Mouse (Mus musculus) stomach, embryonic 16.5 days (tissue): Measurements from ENCODE around the gene Psap. TPM values are rescaled to one million over a fixed set of nuclear protein-coding genes. Genes with fewer than 3 reads are reported as not detected.
"Not testable (repeated sequence)": the region's sequence is repeated elsewhere in the genome, so short reads cannot be mapped to it uniquely, and the experiment has no call there.

Source experiments
- ATAC-seq: fragments of 200-750 bp; cut with Nextera tagmentation; 2 replicates; pipeline ENCODE4 v1.8.0; 2017; ENCODE audit warnings: moderate number of reproducible peaks, moderate TSS enrichment; ENCODE audit not compliant: insufficient read depth, low FRiP score
- H3K27ac ChIP-seq: fragments of 300-500 bp; sonication (generic); 2 replicates; pipeline ENCODE4 v1.5.1; 2014; ENCODE audit warnings: low read length
- H3K27me3 ChIP-seq: fragments of 300-500 bp; sonication (generic); 2 replicates; pipeline ENCODE4 v1.6.1; 2014; ENCODE audit warnings: low read length, control low read depth, mixed read lengths; ENCODE audit not compliant: control insufficient read depth, insufficient read depth
- H3K36me3 ChIP-seq: fragments of 300-500 bp; sonication (generic); 2 replicates; pipeline ENCODE4 v1.6.1; 2014; ENCODE audit warnings: low read length; ENCODE audit not compliant: control insufficient read depth, insufficient read depth
- H3K4me1 ChIP-seq: fragments of 300-500 bp; sonication (generic); 2 replicates; pipeline ENCODE4 v1.6.1; 2014; ENCODE audit warnings: low read length, control low read depth, mixed read lengths; ENCODE audit not compliant: control insufficient read depth, insufficient read depth
- H3K4me2 ChIP-seq: fragments of 300-500 bp; sonication (generic); 2 replicates; pipeline ENCODE4 v1.6.1; 2014; ENCODE audit warnings: low read depth, low read length, mixed read lengths
- H3K4me3 ChIP-seq: fragments of 300-500 bp; sonication (generic); replicated peaks from 2 replicates; pipeline ENCODE4 v1.5.1; 2014; ENCODE audit warnings: mild to moderate bottlenecking, low read length
- H3K9ac ChIP-seq: fragments of 300-500 bp; sonication (generic); 2 replicates; pipeline ENCODE4 v1.6.1; 2014; ENCODE audit warnings: low read length
- H3K9me3 ChIP-seq: fragments of 300-500 bp; sonication (generic); replicated peaks from 2 replicates; pipeline ENCODE4 v1.6.1; 2016; ENCODE audit warnings: low read length, control low read depth; ENCODE audit not compliant: control insufficient read depth
- WGBS: fragments of 180-500 bp; shearing (Covaris S2); extraction: QIAGEN DNeasy Blood & Tissue Kit; methylation state at CpG from one replicate; pipeline ENCODE4 v1.1.7; 2014; 5-methylcytosine and 5-hydroxymethylcytosine counted together
- polyA plus RNA-seq: library from polyadenylated mRNA; unstranded; fragments of >200 nt; fragmentation: Nextera tagmentation; extraction: Ambion mirVana; gene quantifications from 2 replicates; pipeline ENCODE4 v1.2.1, GENCODE M21; 2015

Gene Psap
- polyA plus RNA-seq, 1 experiment from 2014 or later, result 194 TPM

GRCm38 (mm10) chr10:60245041-60245440 is 32.4 kb upstream of the Psap start:
- peak; percentile 75; the same call in 1 of the 2 replicates for ATAC-seq
- H3K27ac ChIP-seq, result no peak overlapping the region
- 4% methylated on average over 8 of the region's 8 CpGs for WGBS

GRCm38 (mm10) chr10:60245635-60246034 is 31.8 kb upstream of the Psap start:
- no peaks in the 10 kb centered on the region for H3K4me1 ChIP-seq
- no peaks in the 10 kb centered on the region for H3K27me3 ChIP-seq
- H3K4me2 ChIP-seq, result no peak overlapping the region
- no peak for ATAC-seq
- no peak overlapping the region for H3K27ac ChIP-seq
- no peak overlapping the region for H3K9ac ChIP-seq
- 79% methylated on average over 7 of the region's 7 CpGs for WGBS
- peaks cover 8% of the 10 kb centered on the region; the same call in 1 of the 2 replicates for H3K9me3 ChIP-seq
- no peak overlapping the region for H3K4me3 ChIP-seq
- H3K36me3 ChIP-seq, result no peaks in the 10 kb centered on the region

More at GRCm38 (mm10) chr10:60245041-60245440, 32.4 kb upstream of the Psap start:
- Histone ChIP-seq H3K4me2 (no peak overlapping the region), H3K4me3 (no peak overlapping the region), H3K36me3 (no peaks in the 10 kb centered on the region), H3K4me1 (no peaks in the 10 kb centered on the region), H3K9me3 (peaks cover 8% of the 10 kb centered on the region; the same call in 1 of the 2 replicates), H3K9ac (peak overlapping the region; percentile 43; the same call in 1 of the 2 replicates), H3K27me3 (no peaks in the 10 kb centered on the region)

- H3K4me1 ChIP-seq, result no peaks in the 10 kb centered on the region
- WGBS, result 46% methylated on average over 5 of the region's 5 CpGs
- peaks cover 8% of the 10 kb centered on the region; the same call in 1 of the 2 replicates for H3K9me3 ChIP-seq
- H3K9ac ChIP-seq, result no peak overlapping the region
- H3K27me3 ChIP-seq, result no peaks in the 10 kb centered on the region
- no peak overlapping the region for H3K4me3 ChIP-seq
- no peak overlapping the region for H3K4me2 ChIP-seq
- ATAC-seq, result 0 out of 2 replicates have a peak, but pooled peaks have one; percentile 12
- no peak overlapping the region for H3K27ac ChIP-seq
- H3K36me3 ChIP-seq, result no peaks in the 10 kb centered on the region
These were observed 30.9 kb upstream of the Psap start for GRCm38 (mm10) chr10:60246519-60246918.

GRCm38 (mm10) chr10:60248345-60248744 is 29.1 kb upstream of the Psap start:
- not testable (repeated sequence) for H3K9ac ChIP-seq, H3K27me3 ChIP-seq, H3K27ac ChIP-seq, ATAC-seq, H3K4me3 ChIP-seq, H3K4me1 ChIP-seq, H3K4me2 ChIP-seq, H3K9me3 ChIP-seq, H3K36me3 ChIP-seq
- WGBS, result 62% methylated on average over 3 of the region's 3 CpGs

- Histone ChIP-seq H3K9ac (no peak overlapping the region), H3K4me1 (0 out of 2 replicates have a peak, but pooled peaks cover 7% of the 10 kb centered on the region), H3K27me3 (no peaks in the 10 kb centered on the region), H3K36me3 (no peaks in the 10 kb centered on the region), H3K9me3 (no peaks in the 10 kb centered on the region), H3K27ac (no peak overlapping the region), H3K4me3 (no peak overlapping the region), H3K4me2 (no peak overlapping the region)
- WGBS, result 87% methylated on average over 13 of the region's 13 CpGs
- ATAC-seq, result no peak
These were observed 26.9 kb upstream of the Psap start for GRCm38 (mm10) chr10:60250426-60250965.

- no peaks in the 10 kb centered on the region for H3K36me3 ChIP-seq
- no peak overlapping the region for H3K4me2 ChIP-seq
- no peak for ATAC-seq
- H3K27ac ChIP-seq, result no peak overlapping the region
- 74% methylated on average over 4 of the region's 4 CpGs for WGBS
- no peak overlapping the region for H3K4me3 ChIP-seq
- no peak overlapping the region for H3K9ac ChIP-seq
- 0 out of 2 replicates have a peak, but pooled peaks cover 7% of the 10 kb centered on the region for H3K4me1 ChIP-seq
- no peaks in the 10 kb centered on the region for H3K9me3 ChIP-seq
- H3K27me3 ChIP-seq, result no peaks in the 10 kb centered on the region
These were observed 25.2 kb upstream of the Psap start for GRCm38 (mm10) chr10:60252187-60252586.

GRCm38 (mm10) chr10:60252606-60253005 is 24.8 kb upstream of the Psap start:
- Histone ChIP-seq H3K36me3 (no peaks in the 10 kb centered on the region), H3K9me3 (no peaks in the 10 kb centered on the region), H3K4me2 (no peak overlapping the region), H3K27me3 (no peaks in the 10 kb centered on the region), H3K4me1 (0 out of 2 replicates have a peak, but pooled peaks cover 7% of the 10 kb centered on the region), H3K4me3 (no peak overlapping the region), H3K27ac (no peak overlapping the region), H3K9ac (no peak overlapping the region)
- no peak for ATAC-seq
- WGBS, result 74% methylated on average over 4 of the region's 4 CpGs

GRCm38 (mm10) chr10:60256088-60256487 is 21.3 kb upstream of the Psap start:
- H3K4me2 ChIP-seq, result no peak overlapping the region
- no peak overlapping the region for H3K9ac ChIP-seq
- H3K4me3 ChIP-seq, result no peak overlapping the region
- ATAC-seq, result 0 out of 2 replicates have a peak, but pooled peaks have one; percentile 17
- H3K36me3 ChIP-seq, result no peaks in the 10 kb centered on the region
- H3K9me3 ChIP-seq, result no peaks in the 10 kb centered on the region
- no peaks in the 10 kb centered on the region for H3K27me3 ChIP-seq
- H3K27ac ChIP-seq, result 0 out of 2 replicates have a peak overlapping the region, but pooled peaks have one; percentile 22
- H3K4me1 ChIP-seq, result 0 out of 2 replicates have a peak, but pooled peaks cover 7% of the 10 kb centered on the region
- 61% methylated on average over 6 of the region's 6 CpGs for WGBS

- Histone ChIP-seq H3K9me3 (no peaks in the 10 kb centered on the region), H3K9ac (no peak overlapping the region), H3K4me1 (peaks cover 10% of the 10 kb centered on the region), H3K36me3 (no peaks in the 10 kb centered on the region), H3K27ac (no peak overlapping the region), H3K4me2 (no peak overlapping the region), H3K27me3 (no peaks in the 10 kb centered on the region), H3K4me3 (no peak overlapping the region)
- no peak for ATAC-seq
- WGBS, result 62% methylated on average over 16 of the region's 16 CpGs
These were observed 20.1 kb upstream of the Psap start for GRCm38 (mm10) chr10:60257261-60257825.
